ENCODE assay signal across 9 mouse cellular contexts in the genomic region with DNA sequence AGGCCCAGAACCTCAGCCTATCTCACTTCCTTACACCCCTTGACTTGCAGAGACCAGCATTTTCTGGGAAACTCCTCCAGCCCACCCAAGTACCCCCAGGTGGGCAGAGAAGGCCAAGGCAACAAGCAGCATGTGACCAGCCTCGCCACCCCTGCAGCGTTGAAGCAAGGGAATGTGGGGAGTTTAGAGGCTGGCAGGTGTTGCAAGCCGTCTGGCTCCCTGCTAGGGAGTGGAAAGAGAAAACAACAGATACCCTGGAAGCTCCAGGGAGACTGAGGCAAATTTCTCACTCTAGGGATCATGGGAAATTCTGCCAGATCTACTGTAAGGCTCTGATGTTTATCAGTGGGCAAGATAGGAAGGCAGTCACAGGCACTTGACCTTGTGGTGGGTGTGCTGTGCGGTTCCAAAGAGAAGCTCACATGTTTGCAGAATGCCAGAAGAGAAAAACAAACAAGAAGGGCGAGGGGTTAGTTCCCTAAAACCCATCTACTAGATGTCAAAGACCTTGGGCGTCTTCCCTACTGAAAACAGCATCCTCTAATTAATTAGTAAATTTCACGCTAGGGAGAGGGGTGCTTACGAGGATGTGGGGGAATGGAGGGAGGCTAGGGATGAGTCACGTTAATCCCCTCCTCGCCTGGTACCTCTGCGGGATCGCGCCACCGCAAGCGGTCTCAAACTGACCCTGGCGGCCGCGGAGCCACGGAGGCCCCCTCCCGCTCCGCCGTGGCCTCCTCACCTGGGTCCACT. TPM values are rescaled to one million over a fixed set of nuclear protein-coding genes. Genes with fewer than 3 reads are reported as not detected.
DNase-seq lines count a peak whose midpoint lies in the region; ATAC-seq lines count a peak whose summit lies in the region.
"Had no signal": no experiment of that assay in that cellular context is flagged by ENCODE, and none has a peak within 500 bp of the region (broad histone marks: within the 10 kb centered on the region; RNA-seq: fewer than 3 reads in every experiment).

No protein-coding gene starts in this region.

- no peaks in the 10 kb centered on the region for H3K9me3 ChIP-seq in heart, embryonic 14.5 days (ENCODE audit: control insufficient read depth, low read length)
- no peaks in the 10 kb centered on the region for H3K9me3 ChIP-seq in heart, embryonic 16.5 days (replicated peaks; ENCODE audit: control insufficient read depth, low read length)
- H3K9me3 ChIP-seq in liver, embryonic 16.5 days (replicated peaks; ENCODE audit: control insufficient read depth, low read length), result no peaks in the 10 kb centered on the region

- peak overlapping the region; percentile 98 for H3K4me2 ChIP-seq in heart, embryonic 14.5 days (ENCODE audit: low read length)
- peak overlapping the region; percentile 99 for H3K4me2 ChIP-seq in heart, embryonic 16.5 days (ENCODE audit: low read depth, low read length)
- H3K4me2 ChIP-seq in liver, embryonic 16.5 days (ENCODE audit: low read depth, low read length), result peak overlapping the region; percentile 60

- no peak overlapping the region for H3K27ac ChIP-seq in heart, embryonic 14.5 days (replicated peaks in 1 of 2; ENCODE audit: control insufficient read depth in 1 of 2, insufficient read depth in 1 of 2, low read depth in 2 of 2, low read length in 2 of 2)
- no peak overlapping the region for H3K27ac ChIP-seq in heart, embryonic 16.5 days (ENCODE audit: low read length)
- no peak overlapping the region for H3K27ac ChIP-seq in liver, embryonic 16.5 days (ENCODE audit: low read length)

- ATAC-seq in heart, embryonic 14.5 days (ENCODE audit: insufficient number of reproducible peaks, insufficient read depth, low FRiP score, low read depth), result no peak
- ATAC-seq in heart, embryonic 16.5 days (replicated peaks; ENCODE audit: extremely low read depth, insufficient read depth, low FRiP score), result no peak
- ATAC-seq in liver, embryonic 16.5 days (ENCODE audit: low read depth), result no peak

- H3K27me3 ChIP-seq in heart, embryonic 14.5 days (ENCODE audit: control insufficient read depth, insufficient read depth, low read length), result peaks cover 49% of the 10 kb centered on the region
- H3K27me3 ChIP-seq in heart, embryonic 16.5 days (ENCODE audit: control insufficient read depth, insufficient read depth, low read length), result peaks cover 38% of the 10 kb centered on the region
- peaks cover 32% of the 10 kb centered on the region for H3K27me3 ChIP-seq in liver, embryonic 16.5 days (ENCODE audit: control insufficient read depth, insufficient read depth, low read depth, low read length)

- H3K36me3 ChIP-seq in heart, embryonic 14.5 days (ENCODE audit: control insufficient read depth, insufficient read depth, low read length), result no peaks in the 10 kb centered on the region
- H3K36me3 ChIP-seq in heart, embryonic 16.5 days (ENCODE audit: control insufficient read depth, insufficient read depth), result no peaks in the 10 kb centered on the region
- H3K36me3 ChIP-seq in liver, embryonic 16.5 days (ENCODE audit: control insufficient read depth, insufficient read depth), result no peaks in the 10 kb centered on the region

- peaks cover 0 to 4% of the 10 kb centered on the region in 2 experiments; a peak in 2 of 4 replicates for H3K4me1 ChIP-seq in heart, embryonic 14.5 days (ENCODE audit: control insufficient read depth in 2 of 2, insufficient read depth in 2 of 2, low read length in 2 of 2)
- no peaks in the 10 kb centered on the region for H3K4me1 ChIP-seq in heart, embryonic 16.5 days (ENCODE audit: control insufficient read depth, insufficient read depth, low read length)
- H3K4me1 ChIP-seq in liver, embryonic 16.5 days (ENCODE audit: control insufficient read depth, low read depth, low read length), result no peaks in the 10 kb centered on the region

- H3K9ac ChIP-seq in heart, embryonic 14.5 days (ENCODE audit: low read length), result peak overlapping the region; percentile 70
- peak overlapping the region; percentile 65 for H3K9ac ChIP-seq in heart, embryonic 16.5 days (ENCODE audit: low read length)
- H3K9ac ChIP-seq in liver, embryonic 16.5 days (ENCODE audit: low read depth, low read length), result no peak overlapping the region

- DNase-seq in heart, adult 8-10 months (ENCODE audit: low spot score), result no peak
- DNase-seq in brain, adult 2 months (ENCODE audit: low read depth, low spot score), result peak; percentile 67
- no peak for DNase-seq in right cerebral cortex, adult 18-20 months
- no peak for DNase-seq in layer of hippocampus, adult 9-10 months (ENCODE audit: low spot score)
- DNase-seq in kidney, postnatal 10 days, result no peak

- peak overlapping the region; percentile 55 to 67 for H3K4me3 ChIP-seq in heart, embryonic 14.5 days (ENCODE audit: control insufficient read depth in 1 of 2, insufficient read depth in 1 of 2, low read depth in 1 of 2, low read length in 2 of 2)
- H3K4me3 ChIP-seq in heart, embryonic 16.5 days (ENCODE audit: low read length), result peak overlapping the region; percentile 63
- peak overlapping the region; percentile 51 for H3K4me3 ChIP-seq in liver, embryonic 16.5 days (ENCODE audit: low read depth, low read length)

- WGBS in heart, embryonic 14.5 days, result 3% methylated on average over 22 of the region's 22 CpGs
- WGBS in heart, embryonic 16.5 days, result 6% methylated on average over 21 of the region's 22 CpGs
- WGBS in liver, embryonic 16.5 days (ENCODE audit: insufficient replicate concordance), result 3% methylated on average over 22 of the region's 22 CpGs

RNA-seq across cellular contexts. Expression of a gene that starts 0.8 kb away (rescaled TPM):
- polyA plus RNA-seq in heart, embryonic 14.5 days (2014; fragmentation: Nextera tagmentation; extraction: Ambion mirVana), result 0.31 TPM in 2 replicates
- 1 to 10 TPM; 4.1 to 6.1 (median 4.5) TPM for total RNA-seq in heart, adult 8-10 months (2022)
- polyA plus RNA-seq in heart, embryonic 16.5 days (2015; fragmentation: Nextera tagmentation; extraction: Ambion mirVana), result 0.05 and 0.10 TPM in 2 replicates
- 0.04 and 0.08 TPM in 2 replicates for polyA plus RNA-seq in liver, embryonic 16.5 days (2015; fragmentation: Nextera tagmentation; extraction: Ambion mirVana)

RNA-seq across cellular contexts. Expression of a gene that starts 36.8 kb away (rescaled TPM):
- polyA plus RNA-seq in heart, embryonic 14.5 days (2014; fragmentation: Nextera tagmentation; extraction: Ambion mirVana), result not detected in 2 replicates
- total RNA-seq in heart, adult 8-10 months (2022), result not detected
- not detected in 2 replicates for polyA plus RNA-seq in heart, embryonic 16.5 days (2015; fragmentation: Nextera tagmentation; extraction: Ambion mirVana)
- not detected in 2 replicates for polyA plus RNA-seq in liver, embryonic 16.5 days (2015; fragmentation: Nextera tagmentation; extraction: Ambion mirVana)
- polyA plus RNA-seq: gonadal fat pad, adult 2 months had no signal

RNA-seq across cellular contexts. Expression of a gene that starts 59.2 kb away (rescaled TPM):
- 3.2 and 3.6 TPM in 2 replicates for polyA plus RNA-seq in heart, embryonic 14.5 days (2014; fragmentation: Nextera tagmentation; extraction: Ambion mirVana)
- total RNA-seq in heart, adult 8-10 months (2022), result 1 to 10 TPM; 1.7 to 2.7 (median 2.5) TPM
- polyA plus RNA-seq in heart, embryonic 16.5 days (2015; fragmentation: Nextera tagmentation; extraction: Ambion mirVana), result 2.2 and 2.6 TPM in 2 replicates
- polyA plus RNA-seq in liver, embryonic 16.5 days (2015; fragmentation: Nextera tagmentation; extraction: Ambion mirVana), result 0.06 and 0.24 TPM in 2 replicates
